Mouse (Mus musculus): Measurements from ENCODE around the gene Gm42421. TPM values are rescaled to one million over a fixed set of nuclear protein-coding genes. Genes with fewer than 3 reads are reported as not detected.
A peak's percentile ranks its signal among the peaks of the same experiment; 100 is the strongest.

Gm42421 gene
- total RNA-seq, 2 experiments from 2014 or later: 0.64 to 3.7 TPM

GRCm38 (mm10) chr5:143933414-143933813, 5.4 kb downstream of the Gm42421 start:
- DNase-seq (ENCODE audit: extremely low spot score in 1 of 2, low spot score in 1 of 2): no peak

DNA sequence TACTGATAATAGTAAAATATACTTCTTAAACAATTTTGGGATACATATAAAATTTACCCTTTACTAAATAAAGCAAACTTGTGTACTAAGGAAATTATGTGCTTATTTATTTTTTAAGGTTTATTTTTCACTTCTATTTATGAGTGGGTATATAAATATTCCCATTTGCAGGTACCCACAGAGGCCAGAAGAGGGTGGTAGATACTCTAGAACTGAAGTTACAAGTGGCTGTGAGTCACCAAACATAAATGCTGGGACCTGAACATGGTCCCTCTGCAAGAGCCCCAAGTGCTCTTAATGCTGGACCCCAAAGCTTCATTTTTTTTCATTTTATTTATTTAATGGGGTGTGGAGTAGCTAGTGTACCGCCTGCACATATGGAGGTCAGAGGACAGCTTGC, 5.9 kb downstream of the Gm42421 start:
- DNase-seq (ENCODE audit: extremely low spot score in 1 of 2, low spot score in 1 of 2): no peak

- DNase-seq (ENCODE audit: extremely low spot score in 1 of 2, low spot score in 1 of 2): no peak
Observed at GRCm38 (mm10) chr5:143936156-143936555, 8.2 kb downstream of the Gm42421 start.

- no peak for DNase-seq (ENCODE audit: extremely low spot score in 1 of 2, low spot score in 1 of 2)
Observed at GRCm38 (mm10) chr5:143941588-143941987, 13.6 kb downstream of the Gm42421 start.

DNA sequence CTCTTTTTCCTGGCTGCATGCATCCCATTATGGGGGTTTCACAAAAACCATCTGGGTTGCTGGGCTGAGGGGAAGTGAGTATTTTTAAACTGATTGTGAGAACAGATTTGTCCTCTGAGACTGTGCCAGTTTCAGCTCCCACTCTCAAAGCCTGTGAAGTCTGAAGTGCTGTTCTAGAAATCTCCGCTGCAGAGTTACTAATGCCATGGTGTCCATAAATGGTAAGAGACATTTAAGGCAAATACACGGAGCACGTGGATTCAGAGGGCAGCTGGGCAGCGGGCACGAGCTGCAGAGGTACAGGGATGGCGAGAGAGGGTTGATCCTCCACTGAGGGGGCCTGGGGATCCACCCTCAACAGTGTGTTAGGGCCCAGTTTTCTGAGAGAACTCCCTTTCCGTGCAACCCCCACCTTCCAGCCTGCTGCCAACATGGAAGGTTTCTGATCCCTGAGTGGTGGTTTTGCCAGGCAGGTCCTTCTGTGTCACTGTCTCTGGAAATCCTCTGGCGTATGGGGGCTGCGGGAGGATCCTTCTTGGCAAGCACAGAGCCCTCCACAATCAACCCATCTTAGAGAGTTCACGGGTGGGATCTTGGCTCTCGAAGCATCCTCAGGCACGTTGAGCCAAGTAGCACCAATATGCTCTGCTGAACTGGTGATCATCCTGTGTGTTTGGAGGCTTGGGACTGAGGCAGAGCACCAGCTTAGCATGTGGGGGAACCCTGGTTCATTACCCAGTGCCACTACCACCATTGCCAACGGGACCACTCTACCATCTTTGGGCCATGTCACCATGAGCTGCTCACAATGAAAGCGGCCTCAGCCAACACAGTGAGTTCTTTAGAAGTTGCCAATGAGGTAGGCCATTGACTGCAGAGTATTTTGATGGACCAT, 15.5 kb downstream of the Gm42421 start:
- DNase-seq (ENCODE audit: extremely low spot score in 1 of 2, low spot score in 1 of 2): peak; percentile 36 to 55

GRCm38 (mm10) chr5:143948361-143948760, 20.4 kb downstream of the Gm42421 start:
- no peak for DNase-seq (ENCODE audit: extremely low spot score in 1 of 2, low spot score in 1 of 2)

- DNase-seq (ENCODE audit: extremely low spot score in 1 of 2, low spot score in 1 of 2): no peak
Observed at GRCm38 (mm10) chr5:143950016-143950415, 22.0 kb downstream of the Gm42421 start.

- DNase-seq (ENCODE audit: extremely low spot score in 1 of 2, low spot score in 1 of 2): no peak
Observed at GRCm38 (mm10) chr5:143957101-143957500, 29.1 kb downstream of the Gm42421 start.

GRCm38 (mm10) chr5:143959551-143959950, 31.6 kb downstream of the Gm42421 start:
- DNase-seq (ENCODE audit: extremely low spot score in 1 of 2, low spot score in 1 of 2): no peak

DNA sequence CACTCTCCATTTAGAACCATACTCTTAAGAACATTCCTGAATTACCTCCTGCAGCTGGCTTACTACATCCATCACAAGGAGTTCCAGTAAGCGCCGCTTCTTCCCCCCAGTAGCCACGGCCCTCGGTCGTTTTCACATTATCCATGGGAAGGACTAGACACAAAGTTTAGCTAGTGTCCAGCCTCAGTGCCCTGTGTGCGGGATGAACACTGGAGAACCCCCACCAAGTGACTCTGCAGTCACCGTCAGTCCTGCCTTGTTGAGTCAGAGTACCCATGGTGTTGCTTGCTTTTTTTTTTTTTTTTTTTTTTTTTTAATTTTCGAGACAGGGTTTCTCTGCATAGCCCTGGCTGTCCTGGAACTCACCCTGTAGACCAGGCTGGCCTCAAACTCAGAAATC, 33.2 kb downstream of the Gm42421 start:
- no peak for DNase-seq (ENCODE audit: extremely low spot score in 1 of 2, low spot score in 1 of 2)

GRCm38 (mm10) chr5:143965586-143966345, 37.8 kb downstream of the Gm42421 start:
- DNase-seq (ENCODE audit: extremely low spot score in 1 of 2, low spot score in 1 of 2): no peak

DNA sequence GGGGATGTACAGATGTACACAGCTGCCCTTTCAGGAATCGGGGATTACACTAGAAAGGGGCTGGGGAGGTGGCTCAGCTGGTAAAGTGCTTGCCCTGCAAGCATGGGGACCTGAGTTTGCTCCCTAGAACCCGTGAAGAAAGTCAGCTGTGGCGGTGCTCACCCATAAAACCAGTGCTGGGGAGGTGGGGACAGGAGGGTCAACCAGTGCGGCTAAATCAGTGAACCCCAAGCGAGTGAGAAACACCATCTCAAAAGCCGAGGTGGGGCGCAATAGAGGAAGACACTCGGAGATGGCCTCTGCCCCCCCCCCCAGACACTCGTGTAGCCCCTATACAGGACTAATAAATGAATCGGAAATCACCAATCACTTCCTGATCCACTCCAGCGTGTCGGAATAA, 38.7 kb downstream of the Gm42421 start:
- DNase-seq (ENCODE audit: extremely low spot score in 1 of 2, low spot score in 1 of 2): no peak

- DNase-seq (ENCODE audit: extremely low spot score in 1 of 2, low spot score in 1 of 2): no peak
Observed at GRCm38 (mm10) chr5:143972628-143973027, 44.7 kb downstream of the Gm42421 start.

DNA sequence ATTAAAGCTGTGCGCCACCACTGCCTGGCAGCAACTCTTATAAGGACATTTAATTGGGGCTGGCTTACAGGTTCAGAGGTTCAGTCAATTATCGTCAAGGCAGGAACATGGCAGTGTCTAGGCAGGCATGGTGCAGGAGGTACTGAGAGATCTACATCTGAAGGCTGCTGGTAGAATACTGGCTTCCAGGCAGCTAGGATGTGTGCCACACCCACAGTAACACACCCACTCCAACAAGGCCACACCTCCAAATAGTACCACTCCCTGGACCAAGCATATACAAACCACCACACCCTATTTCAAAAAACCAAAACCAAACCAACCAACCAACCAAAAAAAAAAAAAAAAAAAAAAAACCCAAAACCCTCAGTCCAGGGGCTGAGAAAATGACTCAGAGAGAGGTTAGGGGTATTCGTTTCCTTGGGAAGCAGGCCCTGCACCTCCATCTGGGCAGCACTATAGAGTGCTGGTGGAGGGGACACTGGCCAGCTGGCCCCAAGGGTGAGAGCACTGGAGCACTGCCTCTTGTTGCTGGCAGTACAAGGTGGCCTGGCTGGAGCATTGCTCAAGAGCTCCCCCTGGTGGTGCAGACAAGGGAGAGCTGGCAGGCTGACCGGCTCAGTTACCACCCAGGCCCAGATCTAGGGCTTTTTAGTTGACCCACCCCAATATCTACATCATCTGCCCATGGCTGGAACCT, 47.1 kb downstream of the Gm42421 start:
- peak; percentile 29 to 72 for DNase-seq (ENCODE audit: extremely low spot score in 1 of 2, low spot score in 1 of 2)

DNA sequence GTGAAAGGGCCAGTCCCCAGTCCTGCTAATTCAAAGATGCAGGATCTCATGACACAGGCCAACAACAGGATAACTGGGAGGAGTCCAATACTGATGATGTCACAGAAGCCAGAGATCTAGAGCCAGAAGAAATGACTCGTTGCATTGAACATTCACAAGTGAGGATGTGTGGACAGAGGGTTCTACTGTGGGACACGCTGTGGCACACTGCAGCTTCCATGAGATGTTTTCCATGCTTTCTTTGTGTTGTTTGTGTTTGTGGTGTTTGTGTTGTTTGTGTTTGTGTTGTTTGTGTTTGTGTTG, 47.6 kb downstream of the Gm42421 start:
- DNase-seq (ENCODE audit: extremely low spot score in 1 of 2, low spot score in 1 of 2): no peak

DNA sequence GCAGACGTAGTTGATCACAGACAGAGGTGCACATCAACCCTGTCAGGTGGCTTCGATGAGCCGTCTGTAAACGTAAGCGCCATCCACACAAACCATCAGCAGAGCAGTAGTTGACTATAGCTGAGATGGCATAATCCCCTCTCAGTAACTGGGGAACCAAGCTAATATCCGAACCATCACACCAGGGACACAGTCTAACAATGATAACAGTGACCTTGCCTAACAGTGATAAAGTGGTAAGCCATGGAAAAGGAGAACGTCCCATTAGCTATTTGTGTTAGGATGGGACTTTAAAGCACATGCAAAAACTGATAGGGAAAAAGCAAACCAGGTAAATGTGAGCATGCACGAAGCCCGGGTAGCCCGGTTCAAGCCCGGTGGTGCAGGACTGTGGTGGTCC, 48.3 kb downstream of the Gm42421 start:
- DNase-seq (ENCODE audit: extremely low spot score in 1 of 2, low spot score in 1 of 2): no peak

DNA sequence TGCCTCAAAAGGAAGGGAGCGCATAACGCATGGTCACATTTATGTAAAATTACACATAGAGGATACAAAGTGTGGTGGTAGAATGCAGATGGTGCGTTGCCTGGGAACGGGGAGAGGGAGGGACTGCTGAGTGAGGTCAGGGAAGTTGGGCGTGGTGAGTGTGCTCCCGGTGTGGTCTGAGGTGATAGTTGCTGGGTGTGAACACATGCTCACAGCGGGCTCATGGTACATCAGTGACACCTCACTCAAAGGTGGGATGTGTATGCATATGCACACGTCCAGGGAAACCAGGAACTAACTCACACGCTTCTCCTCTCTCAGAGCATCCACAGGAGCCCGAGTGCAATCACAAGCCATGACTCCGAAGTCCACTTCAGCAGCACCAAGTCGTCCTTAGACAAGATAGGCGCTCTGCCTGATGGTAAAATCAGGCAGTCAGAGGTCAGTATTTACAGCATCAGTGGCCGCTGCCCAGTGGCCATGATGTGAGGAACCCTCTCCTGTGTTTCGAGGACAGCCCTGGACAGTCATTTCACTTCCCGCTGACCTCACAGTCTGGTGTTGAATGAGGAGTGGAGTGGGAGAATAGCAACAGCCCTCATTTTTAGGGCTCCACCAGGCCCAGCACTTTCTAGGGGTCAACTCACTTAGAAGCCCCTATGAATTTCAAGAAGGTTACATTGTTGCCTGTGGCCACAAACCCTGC, 48.9 kb downstream of the Gm42421 start:
- no peak for DNase-seq (ENCODE audit: extremely low spot score in 1 of 2, low spot score in 1 of 2)

DNA sequence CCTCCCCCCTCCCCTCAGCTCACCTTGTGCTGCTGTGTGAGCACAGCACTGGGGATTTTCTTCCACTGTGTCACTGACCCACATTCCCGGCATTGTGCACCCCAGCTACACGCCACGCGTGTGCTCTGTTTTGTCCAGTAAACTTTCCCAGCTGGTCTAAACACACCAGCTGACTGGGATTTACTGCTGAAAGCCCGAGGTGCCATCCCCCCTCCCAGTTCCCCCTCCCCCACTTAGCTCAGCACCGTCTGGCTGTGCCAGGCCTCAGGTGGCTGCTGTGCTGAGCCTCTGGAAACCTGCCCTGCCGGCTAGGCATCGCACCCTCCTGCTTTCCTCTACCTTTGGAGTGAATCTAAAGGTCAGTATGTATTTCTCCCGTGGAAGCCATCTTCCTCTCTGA, 52.9 kb downstream of the Gm42421 start:
- DNase-seq (ENCODE audit: extremely low spot score in 1 of 2, low spot score in 1 of 2): no peak

DNA sequence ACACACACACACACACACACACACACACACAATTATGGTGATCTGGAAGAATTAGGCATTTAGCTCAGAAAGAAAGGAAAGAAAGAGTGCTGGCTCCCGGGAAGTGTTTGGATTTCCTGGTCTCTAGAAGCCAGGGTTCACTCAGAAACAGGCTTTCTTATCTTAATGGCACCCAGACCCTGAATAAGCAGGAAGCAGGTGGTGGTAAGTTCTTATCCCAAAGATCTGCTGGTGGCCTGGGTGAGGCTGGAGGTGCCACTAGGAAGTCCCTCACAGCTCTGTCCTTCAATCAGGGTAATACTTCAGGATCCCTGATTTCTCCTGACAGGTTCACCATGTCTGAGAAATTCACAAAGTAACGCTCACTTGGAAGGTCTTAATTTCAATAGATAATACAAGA, 54.4 kb downstream of the Gm42421 start:
- no peak for DNase-seq (ENCODE audit: extremely low spot score in 1 of 2, low spot score in 1 of 2)

DNA sequence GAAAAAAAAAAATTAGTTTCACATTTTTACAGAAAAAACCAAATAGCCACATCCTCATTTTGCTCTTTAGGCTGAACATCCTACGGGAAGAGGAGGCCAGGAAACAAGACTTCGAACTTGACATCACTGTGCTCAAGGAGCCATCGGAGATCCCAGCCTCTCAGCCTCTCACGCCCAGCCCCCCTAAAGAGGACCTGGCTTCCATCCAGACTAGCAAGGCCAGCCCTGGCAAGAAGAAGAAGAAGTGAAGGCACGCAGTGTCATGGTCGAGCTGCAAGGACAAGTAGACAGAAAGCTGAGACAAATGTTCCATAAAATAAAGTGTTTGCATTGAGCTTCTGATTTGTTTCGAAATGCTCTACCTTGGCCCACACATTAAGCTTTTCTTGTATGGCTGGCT, 57.4 kb downstream of the Gm42421 start:
- DNase-seq (ENCODE audit: extremely low spot score in 1 of 2, low spot score in 1 of 2): no peak

All from layer of hippocampus, postnatal 25 days (tissue).